Mouse (Mus musculus) heart, adult 2 months (tissue): ENCODE results near the gene Cep97. TPM values are rescaled to one million over a fixed set of nuclear protein-coding genes. Genes with fewer than 3 reads are reported as not detected.

ENCODE experiments used
- DNase-seq, 2 experiments: peaks; one replicate each; pipeline ENCODE4 v3.0.0; 2021
- H3K27ac ChIP-seq: fragments of 200-600 bp; 2 replicates; pipeline ENCODE4 v1.8.1; 2022
- H3K27me3 ChIP-seq: fragments of 200-500 bp; 2 replicates; pipeline ENCODE4 v1.6.1; 2012; ENCODE audit warnings: mild to moderate bottlenecking, low read length, inconsistent platforms, mixed read lengths; ENCODE audit not compliant: control insufficient read depth, insufficient read depth
- H3K36me3 ChIP-seq: fragments of 200-500 bp; 2 replicates; pipeline ENCODE4 v1.6.1; 2012; ENCODE audit warnings: low read length, inconsistent platforms; ENCODE audit not compliant: control insufficient read depth, insufficient read depth
- H3K4me1 ChIP-seq: fragments of 200-500 bp; 2 replicates; pipeline ENCODE4 v1.6.1; 2011; ENCODE audit warnings: low read length; ENCODE audit not compliant: control insufficient read depth, insufficient read depth
- H3K4me3 ChIP-seq: fragments of 200-600 bp; 2 replicates; pipeline ENCODE4 v1.8.1; 2022
- H3K79me2 ChIP-seq: fragments of 200-500 bp; replicated peaks from 2 replicates; pipeline ENCODE4 v1.6.1; 2012; ENCODE audit warnings: mild to moderate bottlenecking, inconsistent platforms, low read length, moderate library complexity, mixed read lengths; ENCODE audit not compliant: control insufficient read depth, insufficient read depth
- H3K9ac ChIP-seq: fragments of 200-500 bp; 2 replicates; pipeline ENCODE4 v1.6.1; 2012; ENCODE audit warnings: low read depth, mild to moderate bottlenecking, control low read depth, inconsistent platforms, low read length, mixed read lengths
- CTCF ChIP-seq: fragments of 200-600 bp; IDR thresholded peaks from 2 replicates; pipeline ENCODE4 v1.8.1; 2022; ENCODE audit warnings: antibody characterized with exemption, mild to moderate bottlenecking, moderate library complexity
- EP300 ChIP-seq: fragments of 200-500 bp; IDR thresholded peaks from 2 replicates; pipeline ENCODE4 v1.6.1; 2011; ENCODE audit warnings: low read depth, low read length, control low read depth; ENCODE audit not compliant: insufficient read depth
- POLR2A ChIP-seq: fragments of 200-500 bp; IDR thresholded peaks from 2 replicates; pipeline ENCODE4 v1.6.1; 2011; ENCODE audit warnings: mild to moderate bottlenecking, low read depth, low read length, control low read depth; ENCODE audit not compliant: insufficient read depth
- WGBS: fragments of 180-500 bp; shearing (Covaris S2); methylation state at CpG from one replicate; pipeline ENCODE4 v1.1.7; 2018; 5-methylcytosine and 5-hydroxymethylcytosine counted together
- intact Hi-C: fragments of 180-260 bp; cut with DNase I; formaldehyde crosslinking; loops from one replicate; pipeline ENCODE4 v1.15.1; 2025
- polyA plus RNA-seq: library from polyadenylated mRNA; depleted of rRNA; stranded (reverse); fragments of >200 nt; gene quantifications from 2 replicates; pipeline ENCODE4 v1.2.3, GENCODE M21; 2012; rRNA removed
- total RNA-seq, 2 experiments: library from RNA; stranded (reverse); gene quantifications; 2 replicates each; pipeline ENCODE4 v1.2.3; 2021

Gene Cep97
- total and polyA plus RNA-seq, 3 experiments, result 1.1 to 5.6 (median 3.3) TPM

- TF ChIP-seq POLR2A (no peak), EP300 (no peak), CTCF (no peak)
- no peak for DNase-seq
- Histone ChIP-seq H3K36me3 (no peaks in the 10 kb centered on the region), H3K79me2 (no peaks in the 10 kb centered on the region), H3K4me1 (no peaks in the 10 kb centered on the region), H3K9ac (no peak overlapping the region), H3K27me3 (no peaks in the 10 kb centered on the region), H3K4me3 (no peak overlapping the region), H3K27ac (no peak overlapping the region)
- intact Hi-C loops, result loop anchor here (10.0 kb wide), 1 partner anchor 228 kb away; no protein-coding TSS in a partner anchor
- 59% methylated on average over 4 of the region's 4 CpGs for WGBS
Observed at GRCm38 (mm10) chr16:55852515-55852914, 82.1 kb downstream of the Cep97 start.

- DNase-seq, result no peak
- TF ChIP-seq POLR2A (no peak), CTCF (no peak), EP300 (no peak)
- no peak overlapping the region for H3K9ac ChIP-seq
- no peaks in the 10 kb centered on the region for H3K4me1 ChIP-seq
- H3K79me2 ChIP-seq, result no peaks in the 10 kb centered on the region
- H3K27ac ChIP-seq, result no peak overlapping the region
- 89% methylated on average over 3 of the region's 3 CpGs for WGBS
- H3K4me3 ChIP-seq, result no peak overlapping the region
- H3K27me3 ChIP-seq, result no peaks in the 10 kb centered on the region
- no peaks in the 10 kb centered on the region for H3K36me3 ChIP-seq
- intact Hi-C loops, result loop anchor here (10.0 kb wide), 1 partner anchor 226 kb away; no protein-coding TSS in a partner anchor
Observed at GRCm38 (mm10) chr16:55850485-55850884, 84.2 kb downstream of the Cep97 start.

Other genes with a start within 250 kb of the Cep97 start
- 1 to 10 TPM; 2.1 to 2.3 TPM for gene Nfkbiz, start 96.0 kb downstream of the Cep97 start, total RNA-seq
- gene Nfkbiz, start 96.0 kb downstream of the Cep97 start, polyA plus RNA-seq, result 2.8 and 3.4 TPM in 2 replicates
- gene Nxpe3, start 39.6 kb downstream of the Cep97 start, total RNA-seq, result under 1 TPM; 0.43 to 0.44 TPM
- gene Nxpe3, start 39.6 kb downstream of the Cep97 start, polyA plus RNA-seq, result 0.51 and 0.82 TPM in 2 replicates
- 100 to 1,000 TPM; 494 to 591 TPM for gene Rpl24, start 31.4 kb upstream of the Cep97 start, total RNA-seq
- 185 and 205 TPM in 2 replicates for gene Rpl24, start 31.4 kb upstream of the Cep97 start, polyA plus RNA-seq
- gene Zbtb11, start 39.0 kb upstream of the Cep97 start, total RNA-seq, result 10 to 100 TPM; 10.3 to 11.2 TPM
- gene Zbtb11, start 39.0 kb upstream of the Cep97 start, polyA plus RNA-seq, result 2.3 and 4.5 TPM in 2 replicates
- gene Pcnp, start 94.9 kb upstream of the Cep97 start, total RNA-seq, result 10 to 100 TPM; 47.1 to 50.7 TPM
- gene Pcnp, start 94.9 kb upstream of the Cep97 start, polyA plus RNA-seq, result 15.1 and 30.1 TPM in 2 replicates
- gene Trmt10c, start 103.0 kb upstream of the Cep97 start, total RNA-seq, result 10 to 100 TPM; 12.0 TPM
- 2.5 and 4.2 TPM in 2 replicates for gene Trmt10c, start 103.0 kb upstream of the Cep97 start, polyA plus RNA-seq
- 10 to 100 TPM; 14.4 to 15.6 TPM for gene Senp7, start 113.5 kb upstream of the Cep97 start, total RNA-seq
- 2.9 and 6.1 TPM in 2 replicates for gene Senp7, start 113.5 kb upstream of the Cep97 start, polyA plus RNA-seq